Mouse (Mus musculus) CH12.LX (cell line): ENCODE measurements around the gene Phactr3. TPM values are rescaled to one million over a fixed set of nuclear protein-coding genes. Genes with fewer than 3 reads are reported as not detected.
A peak's percentile ranks its signal among the peaks of the same experiment; 100 is the strongest.

Source experiments
- DNase-seq: peaks from one replicate; pipeline ENCODE4 v3.0.0-alpha.2; 2013; ENCODE audit errors: extremely low read depth
- H3K27ac ChIP-seq: 2 replicates; pipeline ENCODE4 v1.5.1; 2012; ENCODE audit warnings: low read depth, mild to moderate bottlenecking, control low read depth, moderate library complexity; ENCODE audit not compliant: insufficient read depth
- H3K27me3 ChIP-seq: replicated peaks from 2 replicates; pipeline ENCODE3; 2012; ENCODE audit warnings: inconsistent platforms
- H3K36me3 ChIP-seq, 2 experiments: replicated peaks in 1 of 2; 2 replicates each; pipeline versions ENCODE3 to v1.6.1; 2012; ENCODE audit warnings: inconsistent platforms in 1 of 2, low read length in 1 of 2, mild to moderate bottlenecking in 1 of 2, mixed read lengths in 1 of 2, moderate library complexity in 1 of 2; ENCODE audit not compliant: control insufficient read depth in 1 of 2, insufficient read depth in 1 of 2
- H3K4me1 ChIP-seq, 2 experiments: 2 replicates each; pipeline ENCODE4 v1.6.1; 2012; ENCODE audit warnings: inconsistent platforms in 1 of 2, moderate library complexity in 1 of 2; ENCODE audit not compliant: insufficient read depth in 2 of 2, control insufficient read depth in 1 of 2
- H3K4me2 ChIP-seq: 2 replicates; pipeline ENCODE4 v1.6.1; 2012; ENCODE audit warnings: low read depth, mild to moderate bottlenecking, control low read depth; ENCODE audit not compliant: poor library complexity, insufficient read depth, severe bottlenecking
- H3K4me3 ChIP-seq, 3 experiments: fragments of 150-350 bp in 1 of 3; sonication (generic) in 1 of 3; replicated peaks in 1 of 3; 2 replicates each; pipeline versions ENCODE3 to v1.5.1; 2011 to 2012; ENCODE audit warnings: low read depth in 2 of 3, low read length in 2 of 3, mild to moderate bottlenecking in 2 of 3, moderate library complexity in 2 of 3, control low read depth in 1 of 3, improper control_type of control experiment in 1 of 3, inconsistent platforms in 1 of 3, mixed read lengths in 1 of 3; ENCODE audit not compliant: poor library complexity in 1 of 3
- H3K79me2 ChIP-seq: replicated peaks from 2 replicates; pipeline ENCODE4 v1.6.1; 2012; ENCODE audit warnings: mild to moderate bottlenecking, moderate library complexity; ENCODE audit not compliant: control insufficient read depth, poor library complexity, insufficient read depth, severe bottlenecking; ENCODE audit errors: extremely low read depth
- H3K9ac ChIP-seq: 2 replicates; pipeline ENCODE4 v1.6.1; 2012; ENCODE audit warnings: low read depth, mild to moderate bottlenecking, control low read depth, moderate library complexity; ENCODE audit not compliant: insufficient read depth
- H3K9me3 ChIP-seq: replicated peaks from 2 replicates; pipeline ENCODE3; 2012; ENCODE audit warnings: low read length, inconsistent platforms, mixed read lengths
- BHLHE40 ChIP-seq: IDR thresholded peaks from 2 replicates; pipeline ENCODE4 v1.6.1; 2011; ENCODE audit warnings: mild to moderate bottlenecking, low read depth, low read length, improper control_type of control experiment
- CTCF ChIP-seq, 2 experiments: IDR thresholded peaks in 1 of 2; conservative IDR thresholded peaks in 1 of 2; 2 replicates each; pipeline ENCODE4 v1.5.1; 2011 to 2012; ENCODE audit warnings: low read depth in 2 of 2, low read length in 2 of 2, improper control_type of control experiment in 1 of 2, inconsistent platforms in 1 of 2, mild to moderate bottlenecking in 1 of 2, moderate library complexity in 1 of 2
- EP300 ChIP-seq: IDR thresholded peaks from 2 replicates; pipeline ENCODE4 v1.6.1; 2011; ENCODE audit warnings: low read length, improper control_type of control experiment
- IRF4 ChIP-seq: IDR thresholded peaks from 2 replicates; pipeline ENCODE4 v1.6.1; 2014; ENCODE audit warnings: low read depth, mild to moderate bottlenecking, inconsistent platforms, low read length, improper control_type of control experiment
- MAFK ChIP-seq: IDR thresholded peaks from 2 replicates; pipeline ENCODE4 v1.6.1; 2011; ENCODE audit warnings: low read length, improper control_type of control experiment; ENCODE audit not compliant: insufficient replicate concordance
- MYC ChIP-seq: IDR thresholded peaks from 2 replicates; pipeline ENCODE4 v1.6.1; 2011; ENCODE audit warnings: low read depth, mild to moderate bottlenecking, improper control_type of control experiment, low read length
- SMC3 ChIP-seq: IDR thresholded peaks from 2 replicates; pipeline ENCODE4 v1.6.1; 2011; ENCODE audit warnings: low read depth, low read length, improper control_type of control experiment
- TCF12 ChIP-seq: IDR thresholded peaks from 2 replicates; pipeline ENCODE4 v1.6.1; 2014; ENCODE audit warnings: low read depth, mild to moderate bottlenecking, inconsistent platforms, low read length, improper control_type of control experiment
- USF1 ChIP-seq: IDR thresholded peaks from 2 replicates; pipeline ENCODE4 v1.6.1; 2014; ENCODE audit warnings: low read depth, mild to moderate bottlenecking, inconsistent platforms, low read length, improper control_type of control experiment
- USF2 ChIP-seq: conservative IDR thresholded peaks from 2 replicates; pipeline ENCODE4 v1.6.1; 2011; ENCODE audit warnings: low read depth, low read length, improper control_type of control experiment
- dilution Hi-C: fragments of 300-500 bp; cut with MboI; formaldehyde crosslinking; loops from 2 replicates; pipeline ENCODE4 v1.14.3; 2020; ENCODE audit warnings: low sequenced_read_pairs; ENCODE audit not compliant: extremely low pct_unique_long_range_greater_than_20kb, extremely low pct_ligation_motif_present
- in situ Hi-C: fragments of 300-500 bp; cut with MboI; formaldehyde crosslinking; loops from 3 replicates; pipeline ENCODE4 v1.14.3; 2019; ENCODE audit warnings: low sequenced_read_pairs, low pct_ligation_motif_present, low pct_unique_long_range_greater_than_20kb, mixed read lengths
- polyA plus RNA-seq: library from polyadenylated mRNA; unstranded; fragments of >175 nt; gene quantifications from 2 replicates; pipeline ENCODE4 v1.2.1, GENCODE M21; 2012; ENCODE audit warnings: low read depth; ENCODE audit not compliant: insufficient read length
- total RNA-seq, 2 experiments: library from RNA; depleted of rRNA; stranded (reverse); fragments of 300-350 nt in 1 of 2; fragments of >200 nt in 1 of 2; gene quantifications; 2 replicates each; pipeline ENCODE4 v1.2.3; 2012 to 2014

Gene Phactr3
- total and polyA plus RNA-seq, 3 experiments: 0.21 to 0.75 TPM; not detected in 1

- in situ Hi-C loops (no loop called here), dilution Hi-C loops (no loop called here)
- H3K4me1 ChIP-seq: no peaks in the 10 kb centered on the region; a peak in 1 of 4 replicates
- no peaks in the 10 kb centered on the region for H3K9me3 ChIP-seq
- no peaks in the 10 kb centered on the region for H3K79me2 ChIP-seq
- DNase-seq: peak; percentile 18
- no peak overlapping the region for H3K4me2 ChIP-seq
- H3K27me3 ChIP-seq: peaks cover 79% of the 10 kb centered on the region
- H3K4me3 ChIP-seq: no peak overlapping the region
- no peaks in the 10 kb centered on the region for H3K36me3 ChIP-seq
- H3K9ac ChIP-seq: no peak overlapping the region
- TF ChIP-seq SMC3 (peak; percentile 22), CTCF (conservative IDR thresholded peaks at IDR 0.05 in 1 of 2, IDR thresholded peaks at IDR 0.05 in 1 of 2; ENCODE audit: low read depth in 2 of 2, low read length in 2 of 2) (peak in 1 of 2 experiments; percentile 40; a peak in 2 of 4 replicates), TCF12 (no peak), BHLHE40 (no peak), MYC (no peak), MAFK (no peak), IRF4 (no peak)
- H3K27ac ChIP-seq: no peak overlapping the region
Measured at GRCm38 (mm10) chr2:178246767-178247166, 128.0 kb downstream of the Phactr3 start.

GRCm38 (mm10) chr2:178247274-178247673 lies 128.5 kb downstream of the Phactr3 start:
- no peaks in the 10 kb centered on the region for H3K79me2 ChIP-seq
- no peak overlapping the region for H3K9ac ChIP-seq
- peaks cover 79% of the 10 kb centered on the region for H3K27me3 ChIP-seq
- DNase-seq: no peak
- H3K4me1 ChIP-seq: no peaks in the 10 kb centered on the region; a peak in 1 of 4 replicates
- peak in 1 of 2 experiments; percentile 18; a peak in 1 of 4 replicates for TF ChIP-seq CTCF (conservative IDR thresholded peaks at IDR 0.05 in 1 of 2, IDR thresholded peaks at IDR 0.05 in 1 of 2; ENCODE audit: low read depth in 2 of 2, low read length in 2 of 2)
- TF ChIP-seq USF1: no peak
- in situ Hi-C loops: no loop called here
- no peak overlapping the region for H3K4me3 ChIP-seq
- H3K36me3 ChIP-seq: no peaks in the 10 kb centered on the region
- dilution Hi-C loops: no loop called here
- H3K4me2 ChIP-seq: no peak overlapping the region
- no peaks in the 10 kb centered on the region for H3K9me3 ChIP-seq
- H3K27ac ChIP-seq: no peak overlapping the region

- dilution Hi-C loops (no loop called here), in situ Hi-C loops (no loop called here)
- no peak overlapping the region for H3K27ac ChIP-seq
- H3K27me3 ChIP-seq: peaks cover 89% of the 10 kb centered on the region
- H3K4me3 ChIP-seq: no peak overlapping the region
- no peak for TF ChIP-seq EP300
- peak; percentile 58 for TF ChIP-seq BHLHE40
- no peak for TF ChIP-seq USF2
- no peaks in the 10 kb centered on the region for H3K36me3 ChIP-seq
- H3K4me1 ChIP-seq: peaks cover 0 to 4% of the 10 kb centered on the region in 2 experiments; a peak in 2 of 4 replicates
- peak; percentile 12 for DNase-seq
- H3K4me2 ChIP-seq: no peak overlapping the region
- H3K9me3 ChIP-seq: no peaks in the 10 kb centered on the region
- no peak overlapping the region for H3K9ac ChIP-seq
- H3K79me2 ChIP-seq: no peaks in the 10 kb centered on the region
Measured at GRCm38 (mm10) chr2:178257117-178257825, 138.5 kb downstream of the Phactr3 start.
